ENCODE assay signal across 14 mouse cellular contexts in the genomic region with DNA sequence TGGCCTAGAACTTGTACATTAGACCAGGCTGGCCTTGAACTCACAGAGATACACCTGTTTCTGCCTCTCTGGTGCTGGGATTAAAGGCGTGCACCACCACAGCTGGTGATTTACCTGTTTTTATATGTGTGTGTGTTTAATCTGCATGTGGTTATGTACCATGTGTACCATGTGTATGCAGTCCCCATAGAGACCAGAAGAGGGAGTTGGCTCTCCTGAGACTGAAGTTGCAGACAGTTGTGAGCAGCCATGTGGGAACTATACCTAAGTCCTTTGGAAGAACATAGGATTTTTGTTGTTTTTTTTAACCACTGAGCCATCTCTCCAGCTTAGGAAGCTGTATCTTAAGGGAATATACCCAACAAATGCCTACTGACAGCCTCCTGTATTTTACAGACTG.
DNase-seq lines count a peak whose midpoint lies in the region; ATAC-seq and TF ChIP-seq lines count a peak whose summit lies in the region.
"Had no signal": no experiment of that assay in that cellular context is flagged by ENCODE, and none has a peak within 500 bp of the region (broad histone marks: within the 10 kb centered on the region; RNA-seq: fewer than 3 reads in every experiment).

No protein-coding gene starts in this region.

- TF ChIP-seq RAD21 in MEL (IDR thresholded peaks at IDR 0.05; ENCODE audit: low read depth, low read length): no peak

- TF ChIP-seq POLR2A in MEL (IDR thresholded peaks at IDR 0.05; ENCODE audit: control insufficient read depth in 1 of 2, insufficient read depth in 1 of 2, low read depth in 1 of 2, low read length in 2 of 2, poor library complexity in 1 of 2): no peak

- ATAC-seq in intestine, postnatal 0 days: no peak
- ATAC-seq in intestine, embryonic 15.5 days: no peak
- no peak for ATAC-seq in midbrain, embryonic 14.5 days (ENCODE audit: low FRiP score, low TSS enrichment)
- no peak for ATAC-seq in midbrain, embryonic 13.5 days
- ATAC-seq: hindbrain, embryonic 16.5 days had no signal

- TF ChIP-seq EP300 in MEL (IDR thresholded peaks at IDR 0.05; ENCODE audit: low read depth in 1 of 2, low read length in 2 of 2): no peak

- H3K27me3 ChIP-seq in intestine, postnatal 0 days (replicated peaks; ENCODE audit: control insufficient read depth, insufficient read depth, low read length): no peaks in the 10 kb centered on the region
- H3K27me3 ChIP-seq in intestine, embryonic 15.5 days (replicated peaks): no peaks in the 10 kb centered on the region
- no peaks in the 10 kb centered on the region for H3K27me3 ChIP-seq in midbrain, embryonic 14.5 days (ENCODE audit: control insufficient read depth, insufficient read depth, low read length)
- H3K27me3 ChIP-seq in midbrain, embryonic 13.5 days: no peaks in the 10 kb centered on the region
- H3K27me3 ChIP-seq in MEL (ENCODE audit: control insufficient read depth in 1 of 2, insufficient read depth in 2 of 2, low read length in 2 of 2): no peaks in the 10 kb centered on the region; a peak in 1 of 4 replicates
- H3K27me3 ChIP-seq: heart, embryonic 13.5 days; limb, embryonic 15.5 days; liver, embryonic 15.5 days; neural tube, embryonic 12.5 days had no signal

- no peak overlapping the region for H3K4me3 ChIP-seq in intestine, postnatal 0 days (ENCODE audit: low read depth, low read length)
- no peak overlapping the region for H3K4me3 ChIP-seq in intestine, embryonic 15.5 days (replicated peaks)
- H3K4me3 ChIP-seq in midbrain, embryonic 14.5 days (replicated peaks; ENCODE audit: low read depth, low read length): no peak overlapping the region
- no peak overlapping the region for H3K4me3 ChIP-seq in midbrain, embryonic 13.5 days (replicated peaks)
- H3K4me3 ChIP-seq in MEL (ENCODE audit: control insufficient read depth in 1 of 2, insufficient read depth in 1 of 2, low read depth in 2 of 2, low read length in 2 of 2): no peak overlapping the region
- H3K4me3 ChIP-seq: forebrain, embryonic 10.5 days; heart, embryonic 13.5 days; limb, embryonic 15.5 days; liver, embryonic 15.5 days; neural tube, embryonic 12.5 days had no signal

- no peaks in the 10 kb centered on the region for H3K4me1 ChIP-seq in intestine, postnatal 0 days (replicated peaks; ENCODE audit: control insufficient read depth, insufficient read depth, low read length)
- H3K4me1 ChIP-seq in intestine, embryonic 15.5 days (replicated peaks): no peaks in the 10 kb centered on the region
- H3K4me1 ChIP-seq in midbrain, embryonic 14.5 days (ENCODE audit: control insufficient read depth, insufficient read depth, low read length): no peaks in the 10 kb centered on the region
- no peaks in the 10 kb centered on the region for H3K4me1 ChIP-seq in midbrain, embryonic 13.5 days (replicated peaks)
- H3K4me1 ChIP-seq in MEL (ENCODE audit: control insufficient read depth in 1 of 2, insufficient read depth in 2 of 2, low read length in 2 of 2): no peaks in the 10 kb centered on the region
- H3K4me1 ChIP-seq: forebrain, embryonic 10.5 days; heart, embryonic 13.5 days; limb, embryonic 15.5 days; liver, embryonic 15.5 days; neural tube, embryonic 12.5 days had no signal

- no peak overlapping the region for H3K4me2 ChIP-seq in intestine, postnatal 0 days (replicated peaks; ENCODE audit: low read depth)
- no peak overlapping the region for H3K4me2 ChIP-seq in intestine, embryonic 15.5 days (replicated peaks)
- no peak overlapping the region for H3K4me2 ChIP-seq in midbrain, embryonic 14.5 days (ENCODE audit: low read length)
- no peak overlapping the region for H3K4me2 ChIP-seq in midbrain, embryonic 13.5 days (replicated peaks)
- H3K4me2 ChIP-seq: heart, embryonic 13.5 days; limb, embryonic 15.5 days; liver, embryonic 15.5 days; neural tube, embryonic 12.5 days had no signal

- peak; percentile 27; the same call in 1 of the 2 replicates for TF ChIP-seq CTCF in intestine, postnatal 0 days (IDR thresholded peaks at IDR 0.05; ENCODE audit: low read depth)
- TF ChIP-seq CTCF in MEL (IDR thresholded peaks at IDR 0.05 in 2 of 3, conservative IDR thresholded peaks at IDR 0.05 in 1 of 3; ENCODE audit: control insufficient read depth in 1 of 3, insufficient read depth in 1 of 3, low read depth in 2 of 3, low read length in 3 of 3, poor library complexity in 1 of 3, severe bottlenecking in 1 of 3): peak in 1 of 3 experiments; percentile 11; a peak in 2 of 6 replicates

- H3K9me3 ChIP-seq in intestine, postnatal 0 days (ENCODE audit: control insufficient read depth): no peaks in the 10 kb centered on the region
- H3K9me3 ChIP-seq in intestine, embryonic 15.5 days: no peaks in the 10 kb centered on the region
- no peaks in the 10 kb centered on the region for H3K9me3 ChIP-seq in midbrain, embryonic 14.5 days (ENCODE audit: control insufficient read depth, low read length)
- no peaks in the 10 kb centered on the region for H3K9me3 ChIP-seq in midbrain, embryonic 13.5 days
- no peaks in the 10 kb centered on the region for H3K9me3 ChIP-seq in MEL (replicated peaks; ENCODE audit: insufficient read depth, low read length)
- H3K9me3 ChIP-seq: forebrain, embryonic 10.5 days; heart, embryonic 13.5 days; limb, embryonic 15.5 days; liver, embryonic 15.5 days; neural tube, embryonic 12.5 days had no signal

- H3K9ac ChIP-seq in intestine, postnatal 0 days (ENCODE audit: low read depth, low read length): no peak overlapping the region
- H3K9ac ChIP-seq in intestine, embryonic 15.5 days: no peak overlapping the region
- H3K9ac ChIP-seq in midbrain, embryonic 14.5 days (replicated peaks; ENCODE audit: low read length): no peak overlapping the region
- H3K9ac ChIP-seq in midbrain, embryonic 13.5 days (replicated peaks): no peak overlapping the region
- H3K9ac ChIP-seq in MEL (ENCODE audit: control insufficient read depth, low read depth, low read length, poor library complexity, severe bottlenecking): no peak overlapping the region
- H3K9ac ChIP-seq: heart, embryonic 13.5 days; limb, embryonic 15.5 days; liver, embryonic 15.5 days; neural tube, embryonic 12.5 days had no signal

- H3K36me3 ChIP-seq in intestine, postnatal 0 days (ENCODE audit: control insufficient read depth, insufficient read depth): peaks cover 30% of the 10 kb centered on the region
- H3K36me3 ChIP-seq in intestine, embryonic 15.5 days: 0 out of 2 replicates have a peak, but pooled peaks cover 6% of the 10 kb centered on the region
- H3K36me3 ChIP-seq in midbrain, embryonic 14.5 days (ENCODE audit: control insufficient read depth, insufficient read depth, low read length): peaks cover 50% of the 10 kb centered on the region
- H3K36me3 ChIP-seq in midbrain, embryonic 13.5 days: peaks cover 53% of the 10 kb centered on the region
- H3K36me3 ChIP-seq in MEL (ENCODE audit: control insufficient read depth in 1 of 2, insufficient read depth in 2 of 2, low read length in 2 of 2): no peaks in the 10 kb centered on the region
- H3K36me3 ChIP-seq: liver, embryonic 15.5 days had no signal

- no peak overlapping the region for H3K27ac ChIP-seq in intestine, postnatal 0 days (ENCODE audit: low read depth, low read length)
- H3K27ac ChIP-seq in intestine, embryonic 15.5 days: no peak overlapping the region
- H3K27ac ChIP-seq in midbrain, embryonic 14.5 days (replicated peaks; ENCODE audit: low read depth, low read length): no peak overlapping the region
- no peak overlapping the region for H3K27ac ChIP-seq in midbrain, embryonic 13.5 days
- no peak overlapping the region for H3K27ac ChIP-seq in MEL (ENCODE audit: control insufficient read depth, low read depth, low read length)
- H3K27ac ChIP-seq: forebrain, embryonic 10.5 days; heart, embryonic 13.5 days; limb, embryonic 15.5 days; liver, embryonic 15.5 days; neural tube, embryonic 12.5 days had no signal

- WGBS in intestine, postnatal 0 days: 100% methylated on average over 1 of the region's 1 CpGs
- 100% methylated on average over 1 of the region's 1 CpGs for WGBS in intestine, embryonic 15.5 days
- 100% methylated on average over 1 of the region's 1 CpGs for WGBS in midbrain, embryonic 14.5 days
- WGBS in midbrain, embryonic 13.5 days: 100% methylated on average over 1 of the region's 1 CpGs

- H3K79me2 ChIP-seq in MEL (ENCODE audit: control insufficient read depth, insufficient read depth, low read length, poor library complexity): no peaks in the 10 kb centered on the region

- DNase-seq in midbrain, embryonic 14.5 days: peak; percentile 14
- DNase-seq in MEL (ENCODE audit: low read depth, low spot score): peak; percentile 10
- peak; percentile 11 for DNase-seq in retina, postnatal 1 day
- DNase-seq in adrenal gland, postnatal 14 days: no peak
- no peak for DNase-seq in embryo, embryonic 10 days (ENCODE audit: low spot score)

TF ChIP-seq in MEL, 35 proteins besides CTCF, POLR2A, EP300 and RAD21:
- TF ChIP-seq KAT2A (conservative IDR thresholded peaks at IDR 0.05; ENCODE audit: low read depth, low read length) (no peak), E2F4 (IDR thresholded peaks at IDR 0.05; ENCODE audit: borderline replicate concordance, low read depth, low read length) (no peak), ZNF384 (IDR thresholded peaks at IDR 0.05; ENCODE audit: low read depth, low read length) (no peak), TCF12 (IDR thresholded peaks at IDR 0.05; ENCODE audit: low read depth, low read length) (no peak), MAX (IDR thresholded peaks at IDR 0.05; ENCODE audit: low read length) (no peak), ELF1 (IDR thresholded peaks at IDR 0.05; ENCODE audit: low read depth, low read length) (no peak), BHLHE40 (IDR thresholded peaks at IDR 0.05; ENCODE audit: borderline replicate concordance, low read depth, low read length) (no peak), RCOR1 (IDR thresholded peaks at IDR 0.05; ENCODE audit: low read depth, low read length) (no peak), CHD2 (IDR thresholded peaks at IDR 0.05; ENCODE audit: low read length) (no peak), MAFK (IDR thresholded peaks at IDR 0.05; ENCODE audit: borderline replicate concordance, low read depth, low read length) (no peak), POLR2AphosphoS5 (IDR thresholded peaks at IDR 0.05; ENCODE audit: borderline replicate concordance, low read depth, low read length) (no peak), ZMIZ1 (IDR thresholded peaks at IDR 0.05; ENCODE audit: low read depth, low read length) (no peak), MYB (IDR thresholded peaks at IDR 0.05; ENCODE audit: low read depth, low read length) (no peak), CHD1 (IDR thresholded peaks at IDR 0.05; ENCODE audit: low read depth, low read length) (no peak), GABPA (IDR thresholded peaks at IDR 0.05; ENCODE audit: low read depth, low read length) (no peak), TBP (IDR thresholded peaks at IDR 0.05; ENCODE audit: low read depth, low read length) (no peak), HCFC1 (IDR thresholded peaks at IDR 0.05; ENCODE audit: low read depth, low read length) (no peak)

Comparison
In these comparisons a context has a peak if more than half of its experiments do, and no peak if none do; other contexts are left out.
1. DNase-seq: peak in midbrain, embryonic 14.5 days (single experiment), MEL (single experiment) and retina, postnatal 1 day (single experiment); none in adrenal gland, postnatal 14 days (single experiment) and embryo, embryonic 10 days (single experiment).